9 mouse cellular contexts compared by ENCODE assay signal in the genomic region with DNA sequence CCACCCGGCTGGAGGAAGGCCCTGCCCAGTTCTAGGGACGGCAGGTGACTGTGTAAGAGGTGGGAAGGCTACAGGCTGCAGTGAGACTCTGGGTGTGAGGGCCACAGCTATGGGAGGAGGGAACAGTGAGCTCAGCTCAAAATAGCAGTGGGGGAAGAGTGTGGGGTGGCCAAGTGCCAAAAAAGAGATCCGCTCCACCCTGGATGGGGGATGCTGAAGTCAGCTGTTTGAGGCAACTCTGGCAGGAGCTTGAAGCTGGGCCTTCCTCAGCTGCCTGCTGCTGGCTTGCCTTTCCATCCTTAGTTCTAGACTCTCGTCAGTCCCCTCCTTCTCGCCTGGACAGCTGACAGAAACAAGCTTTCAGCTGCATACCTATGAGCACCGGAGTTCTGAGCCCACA. TPM values are rescaled to one million over a fixed set of nuclear protein-coding genes. Genes with fewer than 3 reads are reported as not detected.
A peak's percentile ranks its signal among the peaks of the same experiment; 100 is the strongest.
DNase-seq lines count a peak whose midpoint lies in the region; ATAC-seq and TF ChIP-seq lines count a peak whose summit lies in the region.
"Had no signal": no experiment of that assay in that cellular context is flagged by ENCODE, and none has a peak within 500 bp of the region (broad histone marks: within the 10 kb centered on the region; RNA-seq: fewer than 3 reads in every experiment).

No protein-coding gene starts in this region.

- H3K27me3 ChIP-seq in hindbrain, postnatal 0 days (ENCODE audit: insufficient read depth, low read length), result no peaks in the 10 kb centered on the region
- H3K27me3 ChIP-seq: neural tube, embryonic 12.5 days had no signal

- no peak for TF ChIP-seq CTCF in brain, embryonic 14.5 days (IDR thresholded peaks at IDR 0.05; ENCODE audit: borderline replicate concordance, extremely low read depth, insufficient read depth, insufficient read length)
- no peak for TF ChIP-seq CTCF in hindbrain, postnatal 0 days (IDR thresholded peaks at IDR 0.05; ENCODE audit: low read depth)

- H3K4me3 ChIP-seq in hindbrain, postnatal 0 days (ENCODE audit: low read length), result no peak overlapping the region
- H3K4me3 ChIP-seq: neural tube, embryonic 12.5 days had no signal

- no peak for TF ChIP-seq POLR2A in brain, embryonic 14.5 days (IDR thresholded peaks at IDR 0.05; ENCODE audit: borderline replicate concordance, extremely low read depth, insufficient read depth, insufficient read length, poor library complexity, severe bottlenecking)

- H3K4me1 ChIP-seq in hindbrain, postnatal 0 days (ENCODE audit: insufficient read depth, low read length), result peaks cover 24% of the 10 kb centered on the region

- no peaks in the 10 kb centered on the region for H3K36me3 ChIP-seq in hindbrain, postnatal 0 days (ENCODE audit: insufficient read depth, low read length)
- H3K36me3 ChIP-seq: neural tube, embryonic 12.5 days had no signal

- H3K4me2 ChIP-seq in hindbrain, postnatal 0 days (ENCODE audit: low read depth, low read length), result no peak overlapping the region
- H3K4me2 ChIP-seq: neural tube, embryonic 12.5 days had no signal

- no peak for ATAC-seq in hindbrain, postnatal 0 days

- peak; percentile 39 for DNase-seq in 416B (ENCODE audit: low read depth)
- peak; percentile 74 for DNase-seq in brain, embryonic 14.5 days (ENCODE audit: low read depth)
- peak; percentile 75 for DNase-seq in gastrocnemius, postnatal 10 days
- peak; percentile 71 for DNase-seq in hindbrain, postnatal 0 days (ENCODE audit: low spot score)
- DNase-seq in left cerebral cortex, adult 11 months (ENCODE audit: low spot score), result peak; percentile 74
- DNase-seq in lung, postnatal 4 days, result peak; percentile 77 to 89
- peak; percentile 76 for DNase-seq in urinary bladder, postnatal 14 days (ENCODE audit: low spot score)
- DNase-seq in spleen, postnatal 10 days (ENCODE audit: low spot score in 2 of 2), result no peak

- WGBS in hindbrain, postnatal 0 days, result 36% methylated on average over 6 of the region's 6 CpGs

- no peak overlapping the region for H3K9ac ChIP-seq in hindbrain, postnatal 0 days (replicated peaks; ENCODE audit: low read length)
- H3K9ac ChIP-seq: neural tube, embryonic 12.5 days had no signal

- H3K9me3 ChIP-seq in hindbrain, postnatal 0 days (ENCODE audit: low read length), result no peaks in the 10 kb centered on the region
- H3K9me3 ChIP-seq: neural tube, embryonic 12.5 days had no signal

- H3K27ac ChIP-seq in hindbrain, postnatal 0 days, result peak overlapping the region; percentile 69; the same call in 1 of the 2 replicates
- H3K27ac ChIP-seq: neural tube, embryonic 12.5 days had no signal

RNA-seq across cellular contexts. Expression of a gene that starts 32.2 kb away (rescaled TPM):
- 14.8 and 19.6 TPM in 2 replicates for polyA plus RNA-seq in brain, embryonic 14.5 days (2012; rRNA removed)
- 10 to 100 TPM; 65.9 to 66.6 TPM for total RNA-seq in gastrocnemius, postnatal 10 days (2021)
- total RNA-seq in hindbrain, postnatal 0 days (2014; rRNA removed), result 34.4 and 39.3 TPM in 2 replicates
- 19.7 and 20.4 TPM in 2 replicates for polyA plus RNA-seq in hindbrain, postnatal 0 days (2015; fragmentation: Nextera tagmentation; extraction: Ambion mirVana)

RNA-seq across cellular contexts. Expression of a gene that starts 42.6 kb away (rescaled TPM):
- 59.5 and 71.6 TPM in 2 replicates for polyA plus RNA-seq in brain, embryonic 14.5 days (2012; rRNA removed)
- total RNA-seq in gastrocnemius, postnatal 10 days (2021), result 10 to 100 TPM; 35.7 to 39.2 TPM
- total RNA-seq in hindbrain, postnatal 0 days (2014; rRNA removed), result 55.3 and 55.4 TPM in 2 replicates
- polyA plus RNA-seq in hindbrain, postnatal 0 days (2015; fragmentation: Nextera tagmentation; extraction: Ambion mirVana), result 46.1 and 46.7 TPM in 2 replicates

Comparison
In these comparisons a context has a peak if more than half of its experiments do, and no peak if none do; other contexts are left out.
1. DNase-seq: peak in 416B (single experiment), brain, embryonic 14.5 days (single experiment), gastrocnemius, postnatal 10 days (single experiment), hindbrain, postnatal 0 days (single experiment), left cerebral cortex, adult 11 months (single experiment), lung, postnatal 4 days (2 of 2) and urinary bladder, postnatal 14 days (single experiment); none in spleen, postnatal 10 days (0 of 2).